Mouse (Mus musculus): Measurements from ENCODE around the gene Trim28.

The Trim28 gene

GRCm38 (mm10) chr7:13072293-13072692, 73.4 kb downstream of the Trim28 start:
- no peak for DNase-seq (ENCODE audit: low read depth)
